Mouse (Mus musculus) Patski (cell line): ENCODE measurements around the gene Tnni3k. TPM values are rescaled to one million over a fixed set of nuclear protein-coding genes. Genes with fewer than 3 reads are reported as not detected.

Source experiments
- ATAC-seq: fragments of 100-300 bp; one replicate; pipeline ENCODE4 v1.8.0; 2021
- CTCF ChIA-PET: fragments of 350-600 bp; sonication (Branson Sonifier 250); formaldehyde crosslinking; loops from one replicate; lab custom pipeline; 2022; ENCODE audit warnings: inconsistent platforms; lab: Charles Lee
- POLR2A ChIA-PET: fragments of 350-600 bp; sonication (Branson Sonifier 250); formaldehyde crosslinking; loops from one replicate; lab custom pipeline; 2022; ENCODE audit warnings: antibody characterized with exemption, inconsistent platforms; lab: Charles Lee
- DNase-seq: peaks from one replicate; pipeline ENCODE4 v3.0.0-alpha.2; 2011; ENCODE audit warnings: low read depth, low spot score
- H3K27me3 ChIP-seq: fragments of 371-371 bp; one replicate; pipeline ENCODE4 v1.5.1; 2021
- CTCF ChIP-seq: fragments of 100-300 bp; IDR thresholded peaks from one replicate; pipeline ENCODE4 v1.5.1; 2021
- in situ Hi-C: fragments of 300-500 bp; cut with MboI; formaldehyde crosslinking; loops from 3 replicates; pipeline ENCODE4 v1.11.1; 2018; ENCODE audit warnings: low pct_unique_long_range_greater_than_20kb, mixed read lengths
- polyA plus RNA-seq: library from polyadenylated mRNA; unstranded; gene quantifications from one replicate; pipeline ENCODE4 v1.2.3, GENCODE M21; 2021

Tnni3k gene
- polyA plus RNA-seq, 1 experiment from 2014 or later, result not detected

- ChIA-PET POLR2A (no interaction called here), CTCF (interaction anchor here (0.5 to 0.9 kb wide), 2 partner anchors 8 to 14 kb away, joined by 3 to 4 read pairs; no protein-coding TSS in a partner anchor)
- no peaks in the 10 kb centered on the region for H3K27me3 ChIP-seq
- in situ Hi-C loops, result no loop called here
- DNase-seq, result no peak
- no peak for ATAC-seq
- no peak for TF ChIP-seq CTCF
Measured at GRCm38 (mm10) chr3:154778836-154779595, 276.2 kb downstream of the Tnni3k start.

- in situ Hi-C loops, result no loop called here
- no peak for DNase-seq
- ChIA-PET CTCF (no interaction called here), POLR2A (no interaction called here)
- H3K27me3 ChIP-seq, result no peaks in the 10 kb centered on the region
- no peak for TF ChIP-seq CTCF
- no peak for ATAC-seq
Measured at GRCm38 (mm10) chr3:154771651-154772050, 283.6 kb downstream of the Tnni3k start.

GRCm38 (mm10) chr3:154766321-154766720 lies 288.9 kb downstream of the Tnni3k start:
- in situ Hi-C loops, result no loop called here
- no peaks in the 10 kb centered on the region for H3K27me3 ChIP-seq
- DNase-seq, result no peak
- no peak for ATAC-seq
- TF ChIP-seq CTCF, result no peak
- POLR2A ChIA-PET, result no interaction called here
- CTCF ChIA-PET, result interaction anchor here (0.8 to 1.7 kb wide), 2 partner anchors 12 kb away, joined by 3 to 4 read pairs; no protein-coding TSS in a partner anchor

GRCm38 (mm10) chr3:154764115-154764514 lies 291.1 kb downstream of the Tnni3k start:
- CTCF ChIA-PET, result interaction anchor here (1.5 kb wide), 1 partner anchor 13 kb away, joined by 3 read pairs; no protein-coding TSS in a partner anchor
- no peaks in the 10 kb centered on the region for H3K27me3 ChIP-seq
- ATAC-seq (no peak), DNase-seq (no peak)
- POLR2A ChIA-PET, result no interaction called here
- in situ Hi-C loops, result no loop called here
- TF ChIP-seq CTCF, result no peak

- CTCF ChIA-PET, result no interaction called here
- TF ChIP-seq CTCF, result no peak
- POLR2A ChIA-PET, result no interaction called here
- no peaks in the 10 kb centered on the region for H3K27me3 ChIP-seq
- in situ Hi-C loops, result no loop called here
- ATAC-seq, result no peak
- no peak for DNase-seq
Measured at GRCm38 (mm10) chr3:154763374-154763773, 291.8 kb downstream of the Tnni3k start.

GRCm38 (mm10) chr3:154761108-154761507 lies 294.1 kb downstream of the Tnni3k start:
- H3K27me3 ChIP-seq, result no peaks in the 10 kb centered on the region
- POLR2A ChIA-PET, result no interaction called here
- ATAC-seq (peak; percentile 70), DNase-seq (peak; percentile 33)
- TF ChIP-seq CTCF, result no peak
- CTCF ChIA-PET, result no interaction called here
- in situ Hi-C loops, result no loop called here

GRCm38 (mm10) chr3:154758089-154758488 lies 297.1 kb downstream of the Tnni3k start:
- ChIA-PET POLR2A (no interaction called here), CTCF (interaction anchor here (1.1 to 2.6 kb wide), 2 partner anchors 9 to 35 kb away, joined by 3 to 11 read pairs; no protein-coding TSS in a partner anchor)
- no peak for TF ChIP-seq CTCF
- DNase-seq, result no peak
- in situ Hi-C loops, result no loop called here
- no peaks in the 10 kb centered on the region for H3K27me3 ChIP-seq
- ATAC-seq, result no peak

- POLR2A ChIA-PET, result interaction anchor here (1.1 kb wide), 1 partner anchor 14 kb away, joined by 3 read pairs; no protein-coding TSS in a partner anchor
- ATAC-seq (no peak), DNase-seq (no peak)
- H3K27me3 ChIP-seq, result no peaks in the 10 kb centered on the region
- no peak for TF ChIP-seq CTCF
- CTCF ChIA-PET, result interaction anchor here (1.1 to 1.3 kb wide), 3 partner anchors 9 to 63 kb away, joined by 3 to 4 read pairs (median 3); no protein-coding TSS in a partner anchor
- in situ Hi-C loops, result no loop called here
Measured at GRCm38 (mm10) chr3:154755225-154755624, 300.0 kb downstream of the Tnni3k start.

GRCm38 (mm10) chr3:154754505-154754904 lies 300.7 kb downstream of the Tnni3k start:
- peak; percentile 38 for DNase-seq
- POLR2A ChIA-PET, result interaction anchor here (1.1 kb wide), 1 partner anchor 13 kb away, joined by 3 read pairs; no protein-coding TSS in a partner anchor
- no peaks in the 10 kb centered on the region for H3K27me3 ChIP-seq
- in situ Hi-C loops, result no loop called here
- CTCF ChIA-PET, result interaction anchor here (1.0 to 1.3 kb wide), 5 partner anchors 12 to 62 kb away, joined by 3 to 4 read pairs (median 3); no protein-coding TSS in a partner anchor
- ATAC-seq, result peak; percentile 99
- TF ChIP-seq CTCF, result no peak

- no peak for ATAC-seq
- CTCF ChIA-PET, result no interaction called here
- in situ Hi-C loops, result no loop called here
- peaks cover 8% of the 10 kb centered on the region for H3K27me3 ChIP-seq
- TF ChIP-seq CTCF, result no peak
- POLR2A ChIA-PET, result no interaction called here
- DNase-seq, result no peak
Measured at GRCm38 (mm10) chr3:154744317-154744716, 310.9 kb downstream of the Tnni3k start.

- TF ChIP-seq CTCF, result no peak
- ATAC-seq (no peak), DNase-seq (no peak)
- in situ Hi-C loops, result no loop called here
- ChIA-PET POLR2A (no interaction called here), CTCF (interaction anchor here (1.0 to 1.6 kb wide), 2 partner anchors 14 to 93 kb away, joined by 3 to 6 read pairs; no protein-coding TSS in a partner anchor)
- H3K27me3 ChIP-seq, result peaks cover 8% of the 10 kb centered on the region
Measured at GRCm38 (mm10) chr3:154742927-154743326, 312.3 kb downstream of the Tnni3k start.
